Mouse (Mus musculus) forebrain, postnatal 0 days (tissue): ENCODE data around the gene Mcoln2. TPM values are rescaled to one million over a fixed set of nuclear protein-coding genes. Genes with fewer than 3 reads are reported as not detected.

Experiments used
- ATAC-seq: fragments of 200-750 bp; cut with Nextera tagmentation; 2 replicates; pipeline ENCODE4 v1.8.0; 2017; ENCODE audit warnings: mild to moderate bottlenecking, moderate library complexity
- DNase-seq: peaks from one replicate; pipeline ENCODE4 v3.0.0-alpha.2; 2015
- H3K27ac ChIP-seq: fragments of 300-500 bp; sonication (generic); 2 replicates; pipeline ENCODE4 v1.5.1; 2014; ENCODE audit warnings: low read depth, mild to moderate bottlenecking, antibody characterized with exemption, low read length, moderate library complexity, mixed read lengths
- H3K27me3 ChIP-seq: fragments of 300-500 bp; sonication (generic); 2 replicates; pipeline ENCODE4 v1.6.1; 2014; ENCODE audit warnings: mild to moderate bottlenecking, low read length, mixed read lengths; ENCODE audit not compliant: insufficient read depth
- H3K36me3 ChIP-seq: fragments of 300-500 bp; sonication (generic); 2 replicates; pipeline ENCODE4 v1.6.1; 2014; ENCODE audit warnings: mild to moderate bottlenecking, moderate library complexity; ENCODE audit not compliant: insufficient read depth
- H3K4me1 ChIP-seq: fragments of 300-500 bp; sonication (generic); 2 replicates; pipeline ENCODE4 v1.6.1; 2014; ENCODE audit warnings: antibody characterized with exemption; ENCODE audit not compliant: insufficient read depth
- H3K4me2 ChIP-seq: fragments of 300-500 bp; sonication (generic); 2 replicates; pipeline ENCODE4 v1.6.1; 2014; ENCODE audit warnings: low read depth, mild to moderate bottlenecking, moderate library complexity
- H3K4me3 ChIP-seq: fragments of 300-500 bp; sonication (generic); 2 replicates; pipeline ENCODE4 v1.5.1; 2014; ENCODE audit warnings: low read depth, low read length, mixed read lengths
- H3K9ac ChIP-seq: fragments of 300-500 bp; sonication (generic); 2 replicates; pipeline ENCODE4 v1.6.1; 2014; ENCODE audit warnings: mild to moderate bottlenecking
- H3K9me3 ChIP-seq: fragments of 300-500 bp; sonication (generic); 2 replicates; pipeline ENCODE4 v1.6.1; 2016; ENCODE audit warnings: low read length
- CTCF ChIP-seq: sonication (generic); IDR thresholded peaks from 2 replicates; pipeline ENCODE4 v1.5.1; 2016; ENCODE audit warnings: antibody characterized with exemption, control low read depth, low read depth
- WGBS: fragments of 180-500 bp; shearing (Covaris S2); extraction: QIAGEN DNeasy Blood & Tissue Kit; methylation state at CpG from one replicate; pipeline ENCODE4 v1.1.7; 2014; 5-methylcytosine and 5-hydroxymethylcytosine counted together
- polyA plus RNA-seq: library from polyadenylated mRNA; unstranded; fragments of >200 nt; fragmentation: Nextera tagmentation; extraction: Ambion mirVana; gene quantifications from 2 replicates; pipeline ENCODE4 v1.2.1, GENCODE M21; 2015
- total RNA-seq: library from RNA; depleted of rRNA; stranded (reverse); fragments of >200 nt; gene quantifications from 2 replicates; pipeline ENCODE4 v1.2.3, GENCODE M21; 2014

Mcoln2 gene
- total and polyA plus RNA-seq, 2 experiments from 2014 or later, result 0.12 to 0.14 TPM

- Histone ChIP-seq H3K27ac (no peak overlapping the region), H3K27me3 (no peaks in the 10 kb centered on the region), H3K4me2 (no peak overlapping the region), H3K4me1 (no peaks in the 10 kb centered on the region), H3K9me3 (no peaks in the 10 kb centered on the region), H3K36me3 (no peaks in the 10 kb centered on the region), H3K9ac (no peak overlapping the region), H3K4me3 (no peak overlapping the region)
- no peak for TF ChIP-seq CTCF
- 78% methylated on average over 7 of the region's 7 CpGs for whole genome bisulfite sequencing
- no peak for DNase-seq
- ATAC-seq, result no peak
These were observed 7.1 kb upstream of the Mcoln2 start for GRCm38 (mm10) chr3:146142523-146142922.

GRCm38 (mm10) chr3:146145501-146145900 lies 4.1 kb upstream of the Mcoln2 start:
- Histone ChIP-seq H3K4me3 (no peak overlapping the region), H3K4me1 (no peaks in the 10 kb centered on the region), H3K27ac (no peak overlapping the region), H3K9me3 (no peaks in the 10 kb centered on the region), H3K27me3 (peaks cover 12% of the 10 kb centered on the region), H3K9ac (no peak overlapping the region), H3K4me2 (no peak overlapping the region), H3K36me3 (no peaks in the 10 kb centered on the region)
- DNase-seq, result no peak
- WGBS, result 58% methylated on average over 5 of the region's 5 CpGs
- no peak for ATAC-seq
- TF ChIP-seq CTCF, result no peak

- Histone ChIP-seq H3K27me3 (peaks cover 14% of the 10 kb centered on the region), H3K4me2 (no peak overlapping the region), H3K27ac (no peak overlapping the region), H3K36me3 (no peaks in the 10 kb centered on the region), H3K4me3 (no peak overlapping the region), H3K4me1 (no peaks in the 10 kb centered on the region), H3K9ac (no peak overlapping the region), H3K9me3 (no peaks in the 10 kb centered on the region)
- no peak for TF ChIP-seq CTCF
- no peak for DNase-seq
- WGBS, result 85% methylated on average over 5 of the region's 5 CpGs
- no peak for ATAC-seq
These were observed 3.5 kb upstream of the Mcoln2 start for GRCm38 (mm10) chr3:146146131-146146530.

GRCm38 (mm10) chr3:146150058-146150400 lies 396 bp downstream of the Mcoln2 start:
- DNase-seq, result no peak
- TF ChIP-seq CTCF, result no peak
- 4% methylated on average over 26 of the region's 26 CpGs for WGBS

GRCm38 (mm10) chr3:146150560-146150959 lies 927 bp downstream of the Mcoln2 start:
- WGBS, result 27% methylated on average over 11 of the region's 11 CpGs
- Histone ChIP-seq H3K4me3 (no peak overlapping the region), H3K9ac (no peak overlapping the region), H3K27me3 (peaks cover 14% of the 10 kb centered on the region), H3K27ac (no peak overlapping the region), H3K36me3 (no peaks in the 10 kb centered on the region), H3K9me3 (no peaks in the 10 kb centered on the region), H3K4me1 (no peaks in the 10 kb centered on the region), H3K4me2 (peak overlapping the region; percentile 66)
- DNase-seq (no peak), ATAC-seq (no peak)
- no peak for TF ChIP-seq CTCF

More at GRCm38 (mm10) chr3:146150058-146150400, 396 bp downstream of the Mcoln2 start:
- peak overlapping the region; percentile 66 for H3K4me2 ChIP-seq
- peak overlapping the region; percentile 32 for H3K4me3 ChIP-seq
- H3K9me3 ChIP-seq, result no peaks in the 10 kb centered on the region
- peak overlapping the region; percentile 18; the same call in 1 of the 2 replicates for H3K9ac ChIP-seq
- no peak for ATAC-seq
- no peaks in the 10 kb centered on the region for H3K4me1 ChIP-seq
- H3K36me3 ChIP-seq, result no peaks in the 10 kb centered on the region
- H3K27me3 ChIP-seq, result peaks cover 14% of the 10 kb centered on the region
- H3K27ac ChIP-seq, result no peak overlapping the region

- no peaks in the 10 kb centered on the region for H3K4me1 ChIP-seq
- no peak overlapping the region for H3K9ac ChIP-seq
- H3K9me3 ChIP-seq, result no peaks in the 10 kb centered on the region
- DNase-seq (no peak), ATAC-seq (no peak)
- no peak for TF ChIP-seq CTCF
- H3K36me3 ChIP-seq, result no peaks in the 10 kb centered on the region
- H3K27ac ChIP-seq, result no peak overlapping the region
- no peak overlapping the region for H3K4me2 ChIP-seq
- WGBS, result 93% methylated on average over 10 of the region's 10 CpGs
- peaks cover 14% of the 10 kb centered on the region for H3K27me3 ChIP-seq
- no peak overlapping the region for H3K4me3 ChIP-seq
These were observed 1.7 kb downstream of the Mcoln2 start for GRCm38 (mm10) chr3:146151328-146151727.

- Histone ChIP-seq H3K4me1 (no peaks in the 10 kb centered on the region), H3K9me3 (no peaks in the 10 kb centered on the region), H3K4me3 (no peak overlapping the region), H3K27me3 (peaks cover 14% of the 10 kb centered on the region), H3K9ac (no peak overlapping the region), H3K4me2 (no peak overlapping the region), H3K36me3 (no peaks in the 10 kb centered on the region), H3K27ac (no peak overlapping the region)
- no peak for ATAC-seq
- DNase-seq, result no peak
- no peak for TF ChIP-seq CTCF
- 95% methylated on average over 8 of the region's 8 CpGs for WGBS
These were observed 2.1 kb downstream of the Mcoln2 start for GRCm38 (mm10) chr3:146151755-146152154.

- no peak for ATAC-seq
These were observed 2.7 kb downstream of the Mcoln2 start for GRCm38 (mm10) chr3:146152348-146152747.

More at GRCm38 (mm10) chr3:146152348-146152747, 2.7 kb downstream of the Mcoln2 start:
- no peak overlapping the region for H3K4me3 ChIP-seq
- no peak for DNase-seq
- H3K9ac ChIP-seq, result no peak overlapping the region
- H3K9me3 ChIP-seq, result no peaks in the 10 kb centered on the region
- no peak overlapping the region for H3K4me2 ChIP-seq
- H3K27me3 ChIP-seq, result peaks cover 14% of the 10 kb centered on the region
- no peaks in the 10 kb centered on the region for H3K36me3 ChIP-seq
- H3K4me1 ChIP-seq, result no peaks in the 10 kb centered on the region
- no peak overlapping the region for H3K27ac ChIP-seq
- no peak for TF ChIP-seq CTCF
- WGBS, result 82% methylated on average over 8 of the region's 8 CpGs
